Mouse (Mus musculus): ENCODE results near the gene Vegfb. TPM values are rescaled to one million over a fixed set of nuclear protein-coding genes. Genes with fewer than 3 reads are reported as not detected.

Gene Vegfb
- polyA plus RNA-seq, 1 experiment from 2014 or later, result 28.8 TPM

GRCm38 (mm10) chr19:6941372-6942248 lies 45.8 kb downstream of the Vegfb start, which contains the start of gene Bad:
TSS of gene Bad (plus strand) at chr19:6941861.
- WGBS, result under 1% methylated on average over 83 of the region's 83 CpGs
- ATAC-seq (replicated peaks; ENCODE audit: low FRiP score), result peak; percentile 80

GRCm38 (mm10) chr19:6940396-6941351 lies 46.8 kb downstream of the Vegfb start:
- peak; percentile 57 for DNase-seq (ENCODE audit: low spot score)
- 22% methylated on average over 29 of the region's 29 CpGs for WGBS

More at GRCm38 (mm10) chr19:6941372-6942248, 45.8 kb downstream of the Vegfb start, which contains the start of gene Bad:
- H3K27me3 ChIP-seq (replicated peaks; ENCODE audit: control insufficient read depth, insufficient read depth, low read length), result no peaks in the 10 kb centered on the region
- peak within 1 kb of the TSS; percentile 83 for H3K9ac ChIP-seq (ENCODE audit: low read depth, low read length)
- peak within 1 kb of the TSS; percentile 87 for H3K27ac ChIP-seq (ENCODE audit: low read depth, low read length)
- H3K4me1 ChIP-seq (replicated peaks; ENCODE audit: control insufficient read depth, insufficient read depth, low read length), result peaks cover 16% of the 10 kb centered on the region
- peak; percentile 94 for DNase-seq (ENCODE audit: low spot score)
- 0 out of 2 replicates have a peak, but pooled peaks cover 3% of the 10 kb centered on the region for H3K36me3 ChIP-seq (ENCODE audit: control insufficient read depth, insufficient read depth, low read length)
- peak within 1 kb of the TSS; percentile 70 for H3K4me3 ChIP-seq (ENCODE audit: low read depth, low read length)
- H3K9me3 ChIP-seq (ENCODE audit: control insufficient read depth, low read length), result no peaks in the 10 kb centered on the region
- peak within 1 kb of the TSS; percentile 96 for H3K4me2 ChIP-seq

GRCm38 (mm10) chr19:6939106-6940002 lies 48.1 kb downstream of the Vegfb start:
- no peak overlapping the region for H3K9ac ChIP-seq (ENCODE audit: low read depth, low read length)
- DNase-seq (ENCODE audit: low spot score) (no peak), ATAC-seq (replicated peaks; ENCODE audit: low FRiP score) (no peak)
- no peak overlapping the region for H3K4me3 ChIP-seq (ENCODE audit: low read depth, low read length)
- H3K36me3 ChIP-seq (ENCODE audit: control insufficient read depth, insufficient read depth, low read length), result no peaks in the 10 kb centered on the region
- H3K27ac ChIP-seq (ENCODE audit: low read depth, low read length), result no peak overlapping the region
- peaks cover 16% of the 10 kb centered on the region for H3K4me1 ChIP-seq (replicated peaks; ENCODE audit: control insufficient read depth, insufficient read depth, low read length)
- peaks cover 19% of the 10 kb centered on the region for H3K27me3 ChIP-seq (replicated peaks; ENCODE audit: control insufficient read depth, insufficient read depth, low read length)
- no peaks in the 10 kb centered on the region for H3K9me3 ChIP-seq (ENCODE audit: control insufficient read depth, low read length)
- H3K4me2 ChIP-seq, result no peak overlapping the region
- WGBS, result 88% methylated on average over 20 of the region's 20 CpGs

More at GRCm38 (mm10) chr19:6940396-6941351, 46.8 kb downstream of the Vegfb start:
- no peak for ATAC-seq (replicated peaks; ENCODE audit: low FRiP score)
- peak overlapping the region; percentile 96 for H3K4me2 ChIP-seq
- H3K27ac ChIP-seq (ENCODE audit: low read depth, low read length), result peak overlapping the region; percentile 8; the same call in 1 of the 2 replicates
- peaks cover 6% of the 10 kb centered on the region for H3K27me3 ChIP-seq (replicated peaks; ENCODE audit: control insufficient read depth, insufficient read depth, low read length)
- H3K36me3 ChIP-seq (ENCODE audit: control insufficient read depth, insufficient read depth, low read length), result 0 out of 2 replicates have a peak, but pooled peaks cover 3% of the 10 kb centered on the region
- H3K4me1 ChIP-seq (replicated peaks; ENCODE audit: control insufficient read depth, insufficient read depth, low read length), result peaks cover 16% of the 10 kb centered on the region
- peak overlapping the region; percentile 70 for H3K4me3 ChIP-seq (ENCODE audit: low read depth, low read length)
- peak overlapping the region; percentile 83 for H3K9ac ChIP-seq (ENCODE audit: low read depth, low read length)
- H3K9me3 ChIP-seq (ENCODE audit: control insufficient read depth, low read length), result no peaks in the 10 kb centered on the region

- H3K4me1 ChIP-seq (replicated peaks; ENCODE audit: control insufficient read depth, insufficient read depth, low read length), result peaks cover 12% of the 10 kb centered on the region
- H3K9ac ChIP-seq (ENCODE audit: low read depth, low read length), result no peak overlapping the region
- no peak for DNase-seq (ENCODE audit: low spot score)
- H3K27ac ChIP-seq (ENCODE audit: low read depth, low read length), result no peak overlapping the region
- no peaks in the 10 kb centered on the region for H3K36me3 ChIP-seq (ENCODE audit: control insufficient read depth, insufficient read depth, low read length)
- no peak overlapping the region for H3K4me2 ChIP-seq
- WGBS, result 83% methylated on average over 16 of the region's 16 CpGs
- H3K9me3 ChIP-seq (ENCODE audit: control insufficient read depth, low read length), result no peaks in the 10 kb centered on the region
- no peak overlapping the region for H3K4me3 ChIP-seq (ENCODE audit: low read depth, low read length)
- no peak for ATAC-seq (replicated peaks; ENCODE audit: low FRiP score)
- peaks cover 34% of the 10 kb centered on the region for H3K27me3 ChIP-seq (replicated peaks; ENCODE audit: control insufficient read depth, insufficient read depth, low read length)
Measured at GRCm38 (mm10) chr19:6937541-6938465, 49.6 kb downstream of the Vegfb start.

GRCm38 (mm10) chr19:6936299-6936698 lies 51.2 kb downstream of the Vegfb start:
- no peak overlapping the region for H3K4me3 ChIP-seq (ENCODE audit: low read depth, low read length)
- peaks cover 9% of the 10 kb centered on the region for H3K4me1 ChIP-seq (replicated peaks; ENCODE audit: control insufficient read depth, insufficient read depth, low read length)
- WGBS, result 22% methylated on average over 3 of the region's 3 CpGs
- ATAC-seq (replicated peaks; ENCODE audit: low FRiP score) (no peak), DNase-seq (ENCODE audit: low spot score) (no peak)
- H3K27me3 ChIP-seq (replicated peaks; ENCODE audit: control insufficient read depth, insufficient read depth, low read length), result peaks cover 49% of the 10 kb centered on the region
- H3K4me2 ChIP-seq, result no peak overlapping the region
- H3K9ac ChIP-seq (ENCODE audit: low read depth, low read length), result no peak overlapping the region
- no peaks in the 10 kb centered on the region for H3K9me3 ChIP-seq (ENCODE audit: control insufficient read depth, low read length)
- H3K36me3 ChIP-seq (ENCODE audit: control insufficient read depth, insufficient read depth, low read length), result no peaks in the 10 kb centered on the region
- H3K27ac ChIP-seq (ENCODE audit: low read depth, low read length), result no peak overlapping the region

GRCm38 (mm10) chr19:6934195-6934977 lies 53.1 kb downstream of the Vegfb start, which contains the start of gene Kcnk4:
TSS of gene Kcnk4 (minus strand) at chr19:6934515.
- Histone ChIP-seq H3K27ac (ENCODE audit: low read depth, low read length) (no peak within 1 kb of the TSS), H3K4me3 (ENCODE audit: low read depth, low read length) (peak within 1 kb of the TSS; percentile 28), H3K4me2 (peak within 1 kb of the TSS; percentile 46), H3K36me3 (ENCODE audit: control insufficient read depth, insufficient read depth, low read length) (no peaks in the 10 kb centered on the region), H3K4me1 (replicated peaks; ENCODE audit: control insufficient read depth, insufficient read depth, low read length) (no peaks in the 10 kb centered on the region; the same call in 1 of the 2 replicates), H3K9me3 (ENCODE audit: control insufficient read depth, low read length) (no peaks in the 10 kb centered on the region), H3K27me3 (replicated peaks; ENCODE audit: control insufficient read depth, insufficient read depth, low read length) (peaks cover 65% of the 10 kb centered on the region), H3K9ac (ENCODE audit: low read depth, low read length) (no peak within 1 kb of the TSS)
- ATAC-seq (replicated peaks; ENCODE audit: low FRiP score) (no peak), DNase-seq (ENCODE audit: low spot score) (no peak)
- WGBS, result 17% methylated on average over 23 of the region's 23 CpGs
